Mouse (Mus musculus) erythroblast, adult 5-6 weeks (primary cell): ENCODE measurements around the gene Sac3d1. TPM values are rescaled to one million over a fixed set of nuclear protein-coding genes. Genes with fewer than 3 reads are reported as not detected.

Experiments
- ATAC-seq: replicated peaks from 2 replicates; pipeline ENCODE4 v1.8.0; 2016; ENCODE audit warnings: moderate number of reproducible peaks, mild to moderate bottlenecking, moderate TSS enrichment, inconsistent platforms; ENCODE audit not compliant: poor library complexity, low FRiP score, severe bottlenecking
- total RNA-seq, 2 experiments: library from RNA; stranded (forward) in 1 of 2; stranded (reverse) in 1 of 2; fragments of 150-400 nt in 1 of 2; fragments of 200-764, 138-1000 nt in 1 of 2; gene quantifications; 2 replicates each; pipeline versions ENCODE4 v1.2.3 to v1.2.4; 2015 to 2017; ENCODE audit warnings: low replicate concordance in 2 of 2

Gene Sac3d1
- total RNA-seq, 2 experiments from 2014 or later, result 3.7 to 6.3 TPM

GRCm38 (mm10) chr19:6076564-6077393, 41.7 kb downstream of the Sac3d1 start, which contains the start of gene Vps51:
Gene Vps51 (minus strand): TSS chr19:6077231.
- peak; percentile 92 for ATAC-seq

- ATAC-seq, result no peak
Observed at GRCm38 (mm10) chr19:6073889-6074288, 44.6 kb downstream of the Sac3d1 start.

GRCm38 (mm10) chr19:6071261-6071660, 47.2 kb downstream of the Sac3d1 start:
- no peak for ATAC-seq

GRCm38 (mm10) chr19:6070571-6071250, 47.7 kb downstream of the Sac3d1 start:
- no peak for ATAC-seq

- ATAC-seq, result no peak
Observed at GRCm38 (mm10) chr19:6069851-6070250, 48.6 kb downstream of the Sac3d1 start.

- no peak for ATAC-seq
Observed at GRCm38 (mm10) chr19:6068951-6069350, 49.5 kb downstream of the Sac3d1 start.

- ATAC-seq, result peak; percentile 91
Observed at GRCm38 (mm10) chr19:6067724-6068415, 50.6 kb downstream of the Sac3d1 start, which contains the start of gene Tm7sf2. Gene Tm7sf2 (minus strand): TSS chr19:6068373.

GRCm38 (mm10) chr19:6067011-6067723, 51.3 kb downstream of the Sac3d1 start:
- ATAC-seq, result peak; percentile 66

GRCm38 (mm10) chr19:6066571-6066970, 51.9 kb downstream of the Sac3d1 start:
- no peak for ATAC-seq

Other genes with a start within 250 kb of the Sac3d1 start
Only the 30 nearest of the 32 such genes appear.
- 14.0 and 14.6 TPM in 2 replicates for gene Slc25a45, start 240.8 kb downstream of the Sac3d1 start, total RNA-seq (2015; ENCODE audit: low replicate concordance)
- 10.0 and 11.3 TPM in 2 replicates for gene Slc25a45, start 240.8 kb downstream of the Sac3d1 start, total RNA-seq (2017; ENCODE audit: low replicate concordance)
- gene Tigd3, start 224.5 kb downstream of the Sac3d1 start, total RNA-seq (2015; ENCODE audit: low replicate concordance), result 0.38 and 1.0 TPM in 2 replicates
- 3.1 and 6.1 TPM in 2 replicates for gene Tigd3, start 224.5 kb downstream of the Sac3d1 start, total RNA-seq (2017; ENCODE audit: low replicate concordance)
- 19.4 and 34.3 TPM in 2 replicates for gene Dpf2, start 205.6 kb downstream of the Sac3d1 start, total RNA-seq (2015; ENCODE audit: low replicate concordance)
- 58.8 and 71.4 TPM in 2 replicates for gene Dpf2, start 205.6 kb downstream of the Sac3d1 start, total RNA-seq (2017; ENCODE audit: low replicate concordance)
- gene Cdc42ep2, start 193.8 kb downstream of the Sac3d1 start, total RNA-seq (2015; ENCODE audit: low replicate concordance), result 0.38 and 0.42 TPM in 2 replicates
- 0.42 TPM in 1 of 2 replicates, not detected in the other for gene Cdc42ep2, start 193.8 kb downstream of the Sac3d1 start, total RNA-seq (2017; ENCODE audit: low replicate concordance)
- 24.5 and 44.0 TPM in 2 replicates for gene Pola2, start 154.4 kb downstream of the Sac3d1 start, total RNA-seq (2015; ENCODE audit: low replicate concordance)
- 30.8 and 38.7 TPM in 2 replicates for gene Pola2, start 154.4 kb downstream of the Sac3d1 start, total RNA-seq (2017; ENCODE audit: low replicate concordance)
- gene Slc22a20, start 132.5 kb downstream of the Sac3d1 start, total RNA-seq (2015; ENCODE audit: low replicate concordance), result not detected in 2 replicates
- gene Slc22a20, start 132.5 kb downstream of the Sac3d1 start, total RNA-seq (2017; ENCODE audit: low replicate concordance), result not detected in 2 replicates
- 18.1 and 23.8 TPM in 2 replicates for gene Capn1, start 102.8 kb downstream of the Sac3d1 start, total RNA-seq (2015; ENCODE audit: low replicate concordance)
- 34.8 and 43.7 TPM in 2 replicates for gene Capn1, start 102.8 kb downstream of the Sac3d1 start, total RNA-seq (2017; ENCODE audit: low replicate concordance)
- gene Syvn1, start 72.1 kb downstream of the Sac3d1 start, total RNA-seq (2015; ENCODE audit: low replicate concordance), result 35.5 and 43.0 TPM in 2 replicates
- 9.9 and 16.0 TPM in 2 replicates for gene Syvn1, start 72.1 kb downstream of the Sac3d1 start, total RNA-seq (2017; ENCODE audit: low replicate concordance)
- gene Mrpl49, start 60.9 kb downstream of the Sac3d1 start, total RNA-seq (2015; ENCODE audit: low replicate concordance), result 10.0 and 15.3 TPM in 2 replicates
- 8.1 and 10.2 TPM in 2 replicates for gene Mrpl49, start 60.9 kb downstream of the Sac3d1 start, total RNA-seq (2017; ENCODE audit: low replicate concordance)
- gene Fau, start 60.8 kb downstream of the Sac3d1 start, total RNA-seq (2015; ENCODE audit: low replicate concordance), result 503 and 517 TPM in 2 replicates
- gene Fau, start 60.8 kb downstream of the Sac3d1 start, total RNA-seq (2017; ENCODE audit: low replicate concordance), result 317 and 511 TPM in 2 replicates
- gene Znhit2, start 57.5 kb downstream of the Sac3d1 start, total RNA-seq (2015; ENCODE audit: low replicate concordance), result 1.3 and 2.7 TPM in 2 replicates
- 2.5 and 6.3 TPM in 2 replicates for gene Znhit2, start 57.5 kb downstream of the Sac3d1 start, total RNA-seq (2017; ENCODE audit: low replicate concordance)
- gene Tm7sf2, start 50.3 kb downstream of the Sac3d1 start, total RNA-seq (2015; ENCODE audit: low replicate concordance), result 1.2 and 2.3 TPM in 2 replicates
- gene Tm7sf2, start 50.3 kb downstream of the Sac3d1 start, total RNA-seq (2017; ENCODE audit: low replicate concordance), result 0.98 and 4.2 TPM in 2 replicates
- 16.3 and 21.3 TPM in 2 replicates for gene Vps51, start 41.4 kb downstream of the Sac3d1 start, total RNA-seq (2015; ENCODE audit: low replicate concordance)
- gene Vps51, start 41.4 kb downstream of the Sac3d1 start, total RNA-seq (2017; ENCODE audit: low replicate concordance), result 12.3 and 13.4 TPM in 2 replicates
- gene Tmem262, start 38.6 kb downstream of the Sac3d1 start, total RNA-seq (2015; ENCODE audit: low replicate concordance), result not detected in 2 replicates
- not detected in 2 replicates for gene Tmem262, start 38.6 kb downstream of the Sac3d1 start, total RNA-seq (2017; ENCODE audit: low replicate concordance)
- gene Gm28374, start 36.4 kb downstream of the Sac3d1 start, total RNA-seq (2015; ENCODE audit: low replicate concordance), result not detected in 2 replicates
- not detected in 2 replicates for gene Gm28374, start 36.4 kb downstream of the Sac3d1 start, total RNA-seq (2017; ENCODE audit: low replicate concordance)
- gene Zfpl1, start 33.7 kb downstream of the Sac3d1 start, total RNA-seq (2015; ENCODE audit: low replicate concordance), result 0.77 and 3.8 TPM in 2 replicates
- 5.0 and 7.8 TPM in 2 replicates for gene Zfpl1, start 33.7 kb downstream of the Sac3d1 start, total RNA-seq (2017; ENCODE audit: low replicate concordance)
- 10.2 and 21.3 TPM in 2 replicates for gene Cdca5, start 33.7 kb downstream of the Sac3d1 start, total RNA-seq (2015; ENCODE audit: low replicate concordance)
- 8.1 and 11.6 TPM in 2 replicates for gene Cdca5, start 33.7 kb downstream of the Sac3d1 start, total RNA-seq (2017; ENCODE audit: low replicate concordance)
- not detected in 2 replicates for gene AC131692.1, start 24.2 kb downstream of the Sac3d1 start, total RNA-seq (2015; ENCODE audit: low replicate concordance)
- 2.6 and 3.2 TPM in 2 replicates for gene AC131692.1, start 24.2 kb downstream of the Sac3d1 start, total RNA-seq (2017; ENCODE audit: low replicate concordance)
- 0.58 and 1.0 TPM in 2 replicates for gene Naaladl1, start 12.9 kb downstream of the Sac3d1 start, total RNA-seq (2015; ENCODE audit: low replicate concordance)
- gene Naaladl1, start 12.9 kb downstream of the Sac3d1 start, total RNA-seq (2017; ENCODE audit: low replicate concordance), result 0.26 TPM in 1 of 2 replicates, not detected in the other
- 115 and 175 TPM in 2 replicates for gene Snx15, start 9.7 kb upstream of the Sac3d1 start, total RNA-seq (2015; ENCODE audit: low replicate concordance)
- 111 and 128 TPM in 2 replicates for gene Snx15, start 9.7 kb upstream of the Sac3d1 start, total RNA-seq (2017; ENCODE audit: low replicate concordance)
- gene Batf2, start 22.3 kb upstream of the Sac3d1 start, total RNA-seq (2015; ENCODE audit: low replicate concordance), result not detected in 2 replicates
- 2.4 TPM in 1 of 2 replicates, not detected in the other for gene Batf2, start 22.3 kb upstream of the Sac3d1 start, total RNA-seq (2017; ENCODE audit: low replicate concordance)
- 3.7 and 11.9 TPM in 2 replicates for gene Arl2, start 22.9 kb upstream of the Sac3d1 start, total RNA-seq (2015; ENCODE audit: low replicate concordance)
- gene Arl2, start 22.9 kb upstream of the Sac3d1 start, total RNA-seq (2017; ENCODE audit: low replicate concordance), result 3.7 and 5.3 TPM in 2 replicates
- not detected in 2 replicates for gene Majin, start 65.7 kb upstream of the Sac3d1 start, total RNA-seq (2015; ENCODE audit: low replicate concordance)
- gene Majin, start 65.7 kb upstream of the Sac3d1 start, total RNA-seq (2017; ENCODE audit: low replicate concordance), result not detected in 2 replicates
- not detected in 2 replicates for gene Gpha2, start 107.7 kb upstream of the Sac3d1 start, total RNA-seq (2015; ENCODE audit: low replicate concordance)
- gene Gpha2, start 107.7 kb upstream of the Sac3d1 start, total RNA-seq (2017; ENCODE audit: low replicate concordance), result not detected in 2 replicates
- 45.5 and 51.0 TPM in 2 replicates for gene Ppp2r5b, start 117.2 kb upstream of the Sac3d1 start, total RNA-seq (2015; ENCODE audit: low replicate concordance)
- 117 and 295 TPM in 2 replicates for gene Ppp2r5b, start 117.2 kb upstream of the Sac3d1 start, total RNA-seq (2017; ENCODE audit: low replicate concordance)
- gene Atg2a, start 123.0 kb upstream of the Sac3d1 start, total RNA-seq (2015; ENCODE audit: low replicate concordance), result 32.4 and 33.4 TPM in 2 replicates
- 32.2 and 39.0 TPM in 2 replicates for gene Atg2a, start 123.0 kb upstream of the Sac3d1 start, total RNA-seq (2017; ENCODE audit: low replicate concordance)
- 12.7 and 13.2 TPM in 2 replicates for gene Ehd1, start 158.1 kb upstream of the Sac3d1 start, total RNA-seq (2015; ENCODE audit: low replicate concordance)
- 25.8 and 25.9 TPM in 2 replicates for gene Ehd1, start 158.1 kb upstream of the Sac3d1 start, total RNA-seq (2017; ENCODE audit: low replicate concordance)
- 0.21 TPM in 1 of 2 replicates, not detected in the other for gene Cdc42bpg, start 187.8 kb upstream of the Sac3d1 start, total RNA-seq (2015; ENCODE audit: low replicate concordance)
- 0.17 and 0.70 TPM in 2 replicates for gene Cdc42bpg, start 187.8 kb upstream of the Sac3d1 start, total RNA-seq (2017; ENCODE audit: low replicate concordance)
- gene Men1, start 216.3 kb upstream of the Sac3d1 start, total RNA-seq (2015; ENCODE audit: low replicate concordance), result 6.0 and 7.3 TPM in 2 replicates
- 2.5 and 9.6 TPM in 2 replicates for gene Men1, start 216.3 kb upstream of the Sac3d1 start, total RNA-seq (2017; ENCODE audit: low replicate concordance)
- 21.5 and 30.0 TPM in 2 replicates for gene Map4k2, start 222.5 kb upstream of the Sac3d1 start, total RNA-seq (2015; ENCODE audit: low replicate concordance)
- gene Map4k2, start 222.5 kb upstream of the Sac3d1 start, total RNA-seq (2017; ENCODE audit: low replicate concordance), result 14.5 and 21.1 TPM in 2 replicates